Mouse (Mus musculus): ENCODE results near the gene Gm42791. TPM values are rescaled to one million over a fixed set of nuclear protein-coding genes. Genes with fewer than 3 reads are reported as not detected.
A peak's percentile ranks its signal among the peaks of the same experiment; 100 is the strongest.

The Gm42791 gene
- polyA plus RNA-seq, 1 experiment from 2014 or later, result 1.0 TPM

DNA sequence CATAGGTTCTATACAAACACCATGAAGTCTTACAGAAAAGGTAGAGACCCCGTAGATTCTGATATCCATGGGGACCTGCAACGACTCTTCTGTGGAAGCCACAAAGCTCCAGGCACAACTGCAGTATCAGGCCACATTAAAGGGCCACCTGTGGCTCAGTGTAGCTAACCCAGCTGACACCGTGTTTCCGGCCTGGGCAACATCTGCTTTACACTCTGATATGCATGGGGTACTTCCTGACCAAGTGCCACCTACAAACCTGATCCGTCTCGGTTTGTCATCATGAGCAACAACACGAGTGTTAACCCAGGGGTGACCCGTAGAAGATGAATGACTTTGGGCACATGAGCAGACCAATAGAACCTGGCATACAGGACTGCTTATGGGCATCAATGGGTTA lies 18.1 kb downstream of the Gm42791 start:
- Histone ChIP-seq H3K9ac (ENCODE audit: low read depth, low read length) (no peak overlapping the region), H3K36me3 (ENCODE audit: control insufficient read depth, insufficient read depth, low read length) (no peaks in the 10 kb centered on the region), H3K9me3 (ENCODE audit: control insufficient read depth, low read length) (no peaks in the 10 kb centered on the region; the same call in 1 of the 2 replicates), H3K27ac (ENCODE audit: low read length) (no peak overlapping the region), H3K27me3 (replicated peaks; ENCODE audit: control insufficient read depth, insufficient read depth, low read length) (no peaks in the 10 kb centered on the region), H3K4me1 (ENCODE audit: control insufficient read depth, insufficient read depth, low read length) (peaks cover 7% of the 10 kb centered on the region), H3K4me2 (ENCODE audit: low read depth, low read length) (no peak overlapping the region), H3K4me3 (ENCODE audit: low read length) (no peak overlapping the region)
- WGBS, result 84% methylated on average over 8 of the region's 8 CpGs
- ATAC-seq, result no peak

DNA sequence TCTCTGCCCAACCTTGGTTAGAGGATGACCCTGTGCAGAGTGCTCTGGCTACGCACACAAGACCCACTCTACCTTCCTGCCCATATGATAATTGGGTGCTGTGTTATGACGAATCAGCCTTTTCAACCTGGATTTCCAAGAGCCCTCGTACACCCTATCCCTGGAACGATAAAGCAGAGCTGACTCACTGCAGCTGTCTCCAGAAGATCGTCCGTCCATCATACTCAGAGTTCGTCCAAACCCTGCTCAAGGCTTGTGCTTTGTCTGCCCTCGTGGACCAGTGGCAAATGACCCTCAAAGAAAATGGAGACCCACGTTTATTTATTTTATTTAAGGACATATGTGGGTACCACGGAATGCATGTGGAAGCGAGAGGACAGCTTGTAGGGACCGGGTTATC lies 19.9 kb downstream of the Gm42791 start:
- H3K36me3 ChIP-seq (ENCODE audit: control insufficient read depth, insufficient read depth, low read length), result no peaks in the 10 kb centered on the region
- H3K9ac ChIP-seq (ENCODE audit: low read depth, low read length), result no peak overlapping the region
- 91% methylated on average over 12 of the region's 12 CpGs for WGBS
- peaks cover 7% of the 10 kb centered on the region for H3K4me1 ChIP-seq (ENCODE audit: control insufficient read depth, insufficient read depth, low read length)
- H3K4me2 ChIP-seq (ENCODE audit: low read depth, low read length), result no peak overlapping the region
- H3K27ac ChIP-seq (ENCODE audit: low read length), result no peak overlapping the region
- H3K4me3 ChIP-seq (ENCODE audit: low read length), result no peak overlapping the region
- H3K9me3 ChIP-seq (ENCODE audit: control insufficient read depth, low read length), result no peaks in the 10 kb centered on the region
- no peak for ATAC-seq
- no peaks in the 10 kb centered on the region for H3K27me3 ChIP-seq (replicated peaks; ENCODE audit: control insufficient read depth, insufficient read depth, low read length)

DNA sequence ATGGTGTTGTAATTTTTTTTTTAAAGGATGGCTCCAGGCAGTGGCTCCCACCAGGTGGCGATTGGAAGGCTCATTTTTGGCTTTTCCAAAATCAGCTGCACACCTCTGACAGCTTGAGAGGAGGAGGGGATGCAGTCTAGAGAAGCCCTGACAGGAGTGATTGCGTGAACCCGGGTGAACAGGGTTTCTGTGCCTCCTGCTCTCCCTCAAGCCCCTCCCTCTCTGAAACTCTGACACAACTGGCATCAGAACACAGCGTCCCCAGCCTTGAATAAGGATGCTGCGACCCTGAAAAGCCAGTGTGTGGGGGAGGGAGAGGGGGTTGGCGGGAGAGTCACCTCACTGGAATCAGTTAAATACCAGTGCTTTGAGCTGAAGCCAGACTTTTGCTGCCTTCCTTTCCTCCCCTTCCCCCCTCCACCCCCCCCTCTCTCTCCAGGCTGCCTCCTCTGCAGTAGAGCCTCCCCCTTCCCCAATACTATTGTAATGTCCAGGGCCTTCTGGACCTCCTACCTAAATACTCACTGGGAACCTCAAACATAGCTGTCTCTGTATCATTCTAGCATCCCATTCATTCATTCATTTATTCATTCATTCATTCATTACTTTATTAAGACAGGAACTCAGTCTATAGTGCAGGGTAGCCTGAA lies 21.8 kb downstream of the Gm42791 start:
- no peak overlapping the region for H3K9ac ChIP-seq (ENCODE audit: low read depth, low read length)
- no peak overlapping the region for H3K4me2 ChIP-seq (ENCODE audit: low read depth, low read length)
- H3K36me3 ChIP-seq (ENCODE audit: control insufficient read depth, insufficient read depth, low read length), result no peaks in the 10 kb centered on the region
- no peaks in the 10 kb centered on the region for H3K27me3 ChIP-seq (replicated peaks; ENCODE audit: control insufficient read depth, insufficient read depth, low read length)
- no peak overlapping the region for H3K4me3 ChIP-seq (ENCODE audit: low read length)
- H3K4me1 ChIP-seq (ENCODE audit: control insufficient read depth, insufficient read depth, low read length), result peaks cover 17% of the 10 kb centered on the region
- ATAC-seq, result no peak
- H3K27ac ChIP-seq (ENCODE audit: low read length), result no peak overlapping the region
- WGBS, result 28% methylated on average over 6 of the region's 6 CpGs
- no peaks in the 10 kb centered on the region for H3K9me3 ChIP-seq (ENCODE audit: control insufficient read depth, low read length)

DNA sequence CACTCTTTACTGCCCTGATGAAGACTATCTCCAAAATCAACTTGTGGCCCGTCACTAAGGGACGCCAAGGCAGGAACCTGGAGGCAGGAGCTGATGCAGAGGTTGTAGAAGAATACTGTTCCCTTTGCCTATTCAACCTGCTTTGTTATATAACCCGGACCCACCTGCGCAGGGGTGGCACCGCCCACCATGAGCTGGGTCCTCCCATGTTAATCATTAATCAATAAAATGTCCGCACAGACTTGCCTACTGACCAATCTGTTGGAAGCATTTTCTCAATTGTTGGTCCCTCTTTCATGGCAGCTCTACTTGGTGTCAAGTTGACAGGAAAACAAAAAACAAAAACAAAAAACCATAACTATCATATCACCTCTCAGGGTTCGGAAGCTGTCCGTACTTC lies 22.8 kb downstream of the Gm42791 start:
- no peaks in the 10 kb centered on the region for H3K27me3 ChIP-seq (replicated peaks; ENCODE audit: control insufficient read depth, insufficient read depth, low read length)
- no peak for ATAC-seq
- H3K9me3 ChIP-seq (ENCODE audit: control insufficient read depth, low read length), result no peaks in the 10 kb centered on the region
- 77% methylated on average over 8 of the region's 8 CpGs for WGBS
- H3K27ac ChIP-seq (ENCODE audit: low read length), result no peak overlapping the region
- H3K4me2 ChIP-seq (ENCODE audit: low read depth, low read length), result no peak overlapping the region
- no peaks in the 10 kb centered on the region for H3K36me3 ChIP-seq (ENCODE audit: control insufficient read depth, insufficient read depth, low read length)
- no peak overlapping the region for H3K4me3 ChIP-seq (ENCODE audit: low read length)
- no peak overlapping the region for H3K9ac ChIP-seq (ENCODE audit: low read depth, low read length)
- H3K4me1 ChIP-seq (ENCODE audit: control insufficient read depth, insufficient read depth, low read length), result peaks cover 10% of the 10 kb centered on the region

DNA sequence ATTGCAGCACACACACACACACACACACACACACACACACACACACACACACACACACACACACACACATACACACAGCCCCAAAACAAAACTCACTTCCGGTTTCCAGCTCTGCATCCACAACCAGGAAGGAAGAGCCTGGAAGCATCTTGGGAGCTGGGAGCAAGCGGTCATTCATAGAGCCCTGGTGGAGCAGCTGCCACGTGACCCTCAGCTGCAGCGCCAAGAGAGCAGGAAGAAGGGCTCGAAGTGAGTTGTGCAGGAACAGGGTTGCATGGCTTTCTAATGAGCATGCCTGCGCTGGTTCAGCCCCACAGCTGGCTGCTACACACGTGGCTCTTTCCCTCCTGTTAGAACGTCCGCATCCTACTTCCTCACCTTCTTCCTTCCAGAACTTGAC lies 25.3 kb downstream of the Gm42791 start:
- peak; percentile 53 for ATAC-seq
- Histone ChIP-seq H3K4me3 (ENCODE audit: low read length) (no peak overlapping the region), H3K36me3 (ENCODE audit: control insufficient read depth, insufficient read depth, low read length) (no peaks in the 10 kb centered on the region), H3K4me1 (ENCODE audit: control insufficient read depth, insufficient read depth, low read length) (peaks cover 25% of the 10 kb centered on the region), H3K9ac (ENCODE audit: low read depth, low read length) (no peak overlapping the region), H3K27me3 (replicated peaks; ENCODE audit: control insufficient read depth, insufficient read depth, low read length) (no peaks in the 10 kb centered on the region), H3K4me2 (ENCODE audit: low read depth, low read length) (no peak overlapping the region), H3K9me3 (ENCODE audit: control insufficient read depth, low read length) (no peaks in the 10 kb centered on the region), H3K27ac (ENCODE audit: low read length) (no peak overlapping the region)
- WGBS, result 31% methylated on average over 9 of the region's 9 CpGs

DNA sequence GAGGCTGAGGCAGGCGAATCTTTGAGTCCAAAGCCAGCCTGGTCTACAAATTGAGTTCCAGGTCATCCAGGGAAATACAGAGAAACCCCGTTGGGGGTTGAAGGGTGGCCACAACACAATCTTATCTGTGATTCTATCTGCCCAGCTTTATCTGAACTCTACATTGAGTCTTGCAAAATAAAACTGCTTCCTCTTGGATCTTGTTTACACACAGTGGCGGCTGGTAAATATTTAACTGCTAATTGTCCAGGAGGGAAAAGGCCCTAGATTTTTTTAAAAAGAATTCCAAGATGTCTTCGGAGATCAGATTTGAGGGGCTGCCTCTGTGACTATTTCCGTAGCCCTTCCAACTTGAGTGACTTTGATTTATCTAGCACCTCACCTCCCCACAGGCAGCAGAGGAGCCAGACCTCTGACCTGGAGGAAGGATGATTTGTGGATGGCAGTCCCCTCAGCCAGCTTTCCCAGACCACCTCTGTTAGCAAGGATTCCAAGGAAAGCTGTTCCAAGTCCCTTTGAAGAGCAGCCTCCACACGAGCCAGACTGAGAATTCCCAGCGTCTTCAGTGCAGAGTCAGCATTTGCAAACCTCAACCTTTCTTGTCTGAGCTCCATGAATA lies 25.9 kb downstream of the Gm42791 start:
- Histone ChIP-seq H3K27me3 (replicated peaks; ENCODE audit: control insufficient read depth, insufficient read depth, low read length) (no peaks in the 10 kb centered on the region), H3K36me3 (ENCODE audit: control insufficient read depth, insufficient read depth, low read length) (no peaks in the 10 kb centered on the region), H3K4me2 (ENCODE audit: low read depth, low read length) (no peak overlapping the region), H3K4me1 (ENCODE audit: control insufficient read depth, insufficient read depth, low read length) (peaks cover 25% of the 10 kb centered on the region), H3K4me3 (ENCODE audit: low read length) (no peak overlapping the region), H3K27ac (ENCODE audit: low read length) (peak overlapping the region; percentile 60; the same call in 1 of the 2 replicates), H3K9ac (ENCODE audit: low read depth, low read length) (0 out of 2 replicates have a peak overlapping the region, but pooled peaks have one; percentile 11), H3K9me3 (ENCODE audit: control insufficient read depth, low read length) (no peaks in the 10 kb centered on the region)
- ATAC-seq, result no peak
- WGBS, result 42% methylated on average over 7 of the region's 7 CpGs

DNA sequence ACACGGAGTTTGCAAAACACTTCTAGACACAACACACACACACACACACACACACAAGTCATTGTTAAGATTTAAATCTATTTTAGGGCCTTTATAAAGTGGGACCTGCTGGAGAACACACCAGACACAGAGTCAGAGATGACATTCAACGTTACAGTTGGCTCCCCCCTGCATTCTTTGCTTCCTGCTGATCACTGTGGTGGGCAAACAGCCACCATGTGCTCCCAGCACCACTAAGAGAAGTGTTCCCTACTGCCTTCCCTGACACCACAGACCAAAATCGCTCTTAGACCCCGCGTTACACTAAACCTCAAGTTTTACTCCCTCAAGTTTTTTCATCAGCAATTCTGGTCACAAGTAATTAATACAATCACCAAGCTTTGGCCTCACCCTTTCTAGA lies 26.8 kb downstream of the Gm42791 start:
- no peaks in the 10 kb centered on the region for H3K36me3 ChIP-seq (ENCODE audit: control insufficient read depth, insufficient read depth, low read length)
- H3K4me2 ChIP-seq (ENCODE audit: low read depth, low read length), result no peak overlapping the region
- peaks cover 25% of the 10 kb centered on the region for H3K4me1 ChIP-seq (ENCODE audit: control insufficient read depth, insufficient read depth, low read length)
- no peak overlapping the region for H3K27ac ChIP-seq (ENCODE audit: low read length)
- WGBS, result 72% methylated on average over 5 of the region's 5 CpGs
- H3K27me3 ChIP-seq (replicated peaks; ENCODE audit: control insufficient read depth, insufficient read depth, low read length), result no peaks in the 10 kb centered on the region
- H3K4me3 ChIP-seq (ENCODE audit: low read length), result no peak overlapping the region
- ATAC-seq, result no peak
- no peak overlapping the region for H3K9ac ChIP-seq (ENCODE audit: low read depth, low read length)
- no peaks in the 10 kb centered on the region for H3K9me3 ChIP-seq (ENCODE audit: control insufficient read depth, low read length)

DNA sequence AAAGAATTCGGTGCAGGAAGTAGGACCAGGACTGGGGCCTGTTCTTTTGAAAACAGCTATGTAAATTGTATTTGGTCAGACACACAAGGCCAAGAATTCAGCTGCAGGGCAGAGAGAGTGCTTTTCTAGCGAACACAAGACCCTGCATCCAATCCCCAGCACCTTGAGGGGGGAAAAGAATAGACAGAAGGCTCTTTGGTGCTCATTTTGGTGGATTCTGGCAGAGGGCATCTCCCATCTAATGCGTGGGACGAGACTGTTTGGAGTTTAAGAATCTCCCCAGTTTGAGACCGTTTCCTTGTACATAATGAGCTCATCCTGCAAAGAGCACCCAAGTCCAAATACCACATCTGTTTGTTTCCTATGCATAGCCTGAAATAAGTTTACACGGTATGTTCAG lies 28.6 kb downstream of the Gm42791 start:
- no peaks in the 10 kb centered on the region for H3K27me3 ChIP-seq (replicated peaks; ENCODE audit: control insufficient read depth, insufficient read depth, low read length)
- no peak overlapping the region for H3K4me2 ChIP-seq (ENCODE audit: low read depth, low read length)
- peaks cover 25% of the 10 kb centered on the region for H3K4me1 ChIP-seq (ENCODE audit: control insufficient read depth, insufficient read depth, low read length)
- no peak overlapping the region for H3K4me3 ChIP-seq (ENCODE audit: low read length)
- H3K9me3 ChIP-seq (ENCODE audit: control insufficient read depth, low read length), result no peaks in the 10 kb centered on the region
- no peak for ATAC-seq
- peak overlapping the region; percentile 70 for H3K27ac ChIP-seq (ENCODE audit: low read length)
- H3K9ac ChIP-seq (ENCODE audit: low read depth, low read length), result no peak overlapping the region
- no peaks in the 10 kb centered on the region for H3K36me3 ChIP-seq (ENCODE audit: control insufficient read depth, insufficient read depth, low read length)
- WGBS, result 48% methylated on average over 6 of the region's 6 CpGs

DNA sequence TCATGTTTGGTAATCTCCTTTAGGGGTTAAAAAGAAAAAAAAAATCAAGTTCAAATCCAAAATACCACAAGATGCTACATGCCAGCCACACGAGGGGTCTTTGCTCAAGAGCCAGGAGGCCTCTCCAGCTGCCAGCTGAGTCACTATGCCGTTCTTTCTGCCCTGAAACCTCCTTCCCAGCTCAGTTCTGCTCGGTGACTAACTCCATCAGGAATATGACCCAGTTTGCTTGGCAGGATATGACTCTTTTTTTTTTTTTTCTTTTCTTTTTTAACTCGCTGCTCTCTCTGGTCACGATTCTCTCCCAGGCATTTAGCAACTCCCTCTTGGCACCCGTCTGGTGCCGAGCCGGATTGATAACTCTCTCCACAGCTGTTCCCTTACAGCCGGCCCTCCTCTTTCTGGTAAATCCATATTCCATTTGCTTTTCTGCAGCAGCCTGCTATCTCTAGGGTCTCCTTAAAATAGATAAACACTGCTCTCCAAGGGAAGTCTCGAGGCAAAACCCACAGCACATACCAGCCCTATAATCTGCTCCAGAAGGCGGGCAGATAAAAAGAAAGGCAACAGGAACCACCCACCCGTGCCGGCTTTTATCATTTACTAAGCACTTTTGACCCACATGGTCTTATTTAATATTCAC lies 29.1 kb downstream of the Gm42791 start:
- H3K4me2 ChIP-seq (ENCODE audit: low read depth, low read length), result 0 out of 2 replicates have a peak overlapping the region, but pooled peaks have one; percentile 1
- peak overlapping the region; percentile 70 for H3K27ac ChIP-seq (ENCODE audit: low read length)
- H3K4me3 ChIP-seq (ENCODE audit: low read length), result no peak overlapping the region
- peaks cover 25% of the 10 kb centered on the region for H3K4me1 ChIP-seq (ENCODE audit: control insufficient read depth, insufficient read depth, low read length)
- H3K9me3 ChIP-seq (ENCODE audit: control insufficient read depth, low read length), result no peaks in the 10 kb centered on the region
- H3K36me3 ChIP-seq (ENCODE audit: control insufficient read depth, insufficient read depth, low read length), result no peaks in the 10 kb centered on the region
- no peaks in the 10 kb centered on the region for H3K27me3 ChIP-seq (replicated peaks; ENCODE audit: control insufficient read depth, insufficient read depth, low read length)
- WGBS, result 12% methylated on average over 13 of the region's 13 CpGs
- 0 out of 2 replicates have a peak overlapping the region, but pooled peaks have one; percentile 9 for H3K9ac ChIP-seq (ENCODE audit: low read depth, low read length)
- peak; percentile 58 for ATAC-seq

All from intestine, embryonic 16.5 days (tissue).